Mouse (Mus musculus) lung, postnatal 0 days (tissue): ENCODE measurements at regions not wholly inside any gene's neighbourhood (a gene's known extent, or its start where the extent isn't known, plus 50 kb on each side); places are given as distances from the start of the nearest gene placed in this dataset.

Experiments
- CTCF ChIP-seq: IDR thresholded peaks from 2 replicates; pipeline ENCODE4 v1.5.1; 2016; ENCODE audit warnings: antibody characterized with exemption, mild to moderate bottlenecking
- EP300 ChIP-seq: IDR thresholded peaks from 2 replicates; pipeline ENCODE4 v1.6.1; 2016; ENCODE audit warnings: antibody characterized with exemption, mild to moderate bottlenecking, control low read depth

DNA sequence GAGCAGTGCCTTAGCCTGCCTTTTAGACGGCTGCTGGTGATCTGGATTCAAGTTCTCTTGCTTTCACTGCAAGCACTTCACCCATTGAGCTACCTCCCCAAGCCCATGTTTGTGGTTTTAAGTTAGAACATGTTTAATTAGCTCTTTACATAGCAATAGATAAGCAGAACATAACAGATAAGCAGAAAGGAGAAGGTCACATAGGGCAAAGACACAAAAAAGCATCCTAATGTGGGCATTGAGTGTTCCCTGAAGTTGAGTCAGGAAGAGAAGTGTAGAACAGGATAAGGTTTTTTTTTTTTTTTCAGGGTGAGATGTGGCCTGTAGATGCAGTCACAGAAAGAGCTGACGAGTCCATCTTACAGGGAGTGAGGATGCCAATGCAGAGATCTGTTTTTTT lies 552.5 kb downstream of the Diaph3 start:
- TF ChIP-seq CTCF, result no peak
- TF ChIP-seq EP300, result no peak
